Mouse (Mus musculus): ENCODE results near the gene Ptprd.

GRCm38 (mm10) chr4:76008580-76008979, 2203.2 kb downstream of the Ptprd start:
- TF ChIP-seq CTCF (IDR thresholded peaks at IDR 0.05; ENCODE audit: borderline replicate concordance, insufficient read depth, low read depth, low read length) (no peak), POLR2A (IDR thresholded peaks at IDR 0.05; ENCODE audit: borderline replicate concordance, insufficient read depth, low read length) (no peak)
